Mouse (Mus musculus): ENCODE data around the gene Cyp2d11. TPM values are rescaled to one million over a fixed set of nuclear protein-coding genes. Genes with fewer than 3 reads are reported as not detected.
"Not testable (repeated sequence)": the region's sequence is repeated elsewhere in the genome, so short reads cannot be mapped to it uniquely, and the experiment has no call there.

The Cyp2d11 gene
- total RNA-seq, 2 experiments from 2014 or later, result not detected

DNA sequence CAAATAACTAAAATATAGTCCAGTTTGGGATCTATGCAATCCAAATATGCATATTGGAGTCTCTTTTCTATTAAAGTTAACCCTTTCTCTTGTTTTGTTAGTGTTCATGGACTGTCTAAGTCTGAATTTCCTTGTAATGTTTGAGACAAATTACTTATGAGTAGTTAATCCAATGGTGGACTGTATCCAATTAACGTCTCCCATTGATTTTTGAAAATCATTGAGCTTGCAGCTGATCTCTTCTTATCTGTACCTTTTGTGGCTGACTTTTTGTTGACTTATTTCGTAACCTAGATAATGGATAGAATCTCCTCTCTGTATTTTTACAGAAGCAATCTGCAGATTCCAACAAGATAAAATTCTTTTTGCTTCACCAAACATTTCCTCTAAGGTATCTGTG lies 11.4 kb downstream of the Cyp2d11 start:
- ATAC-seq (replicated peaks; ENCODE audit: poor library complexity, severe bottlenecking), result no peak

DNA sequence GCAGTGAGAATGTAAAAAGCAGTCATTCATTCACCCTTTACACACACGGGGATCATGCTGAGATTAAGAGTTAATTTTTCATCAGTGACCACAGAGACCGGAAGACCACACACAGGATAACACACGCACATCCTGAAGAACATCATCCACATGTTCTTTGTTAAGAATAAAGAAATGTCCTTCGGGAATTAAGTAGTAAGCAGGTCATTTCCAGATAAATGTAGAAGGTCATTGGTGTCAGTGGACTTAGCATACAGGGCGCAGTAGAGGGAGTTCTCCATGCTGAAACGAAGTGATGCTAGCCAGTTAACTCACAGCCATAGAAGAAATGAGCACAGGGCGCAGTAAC lies 13.1 kb downstream of the Cyp2d11 start:
- no peak for ATAC-seq (replicated peaks; ENCODE audit: poor library complexity, severe bottlenecking)

DNA sequence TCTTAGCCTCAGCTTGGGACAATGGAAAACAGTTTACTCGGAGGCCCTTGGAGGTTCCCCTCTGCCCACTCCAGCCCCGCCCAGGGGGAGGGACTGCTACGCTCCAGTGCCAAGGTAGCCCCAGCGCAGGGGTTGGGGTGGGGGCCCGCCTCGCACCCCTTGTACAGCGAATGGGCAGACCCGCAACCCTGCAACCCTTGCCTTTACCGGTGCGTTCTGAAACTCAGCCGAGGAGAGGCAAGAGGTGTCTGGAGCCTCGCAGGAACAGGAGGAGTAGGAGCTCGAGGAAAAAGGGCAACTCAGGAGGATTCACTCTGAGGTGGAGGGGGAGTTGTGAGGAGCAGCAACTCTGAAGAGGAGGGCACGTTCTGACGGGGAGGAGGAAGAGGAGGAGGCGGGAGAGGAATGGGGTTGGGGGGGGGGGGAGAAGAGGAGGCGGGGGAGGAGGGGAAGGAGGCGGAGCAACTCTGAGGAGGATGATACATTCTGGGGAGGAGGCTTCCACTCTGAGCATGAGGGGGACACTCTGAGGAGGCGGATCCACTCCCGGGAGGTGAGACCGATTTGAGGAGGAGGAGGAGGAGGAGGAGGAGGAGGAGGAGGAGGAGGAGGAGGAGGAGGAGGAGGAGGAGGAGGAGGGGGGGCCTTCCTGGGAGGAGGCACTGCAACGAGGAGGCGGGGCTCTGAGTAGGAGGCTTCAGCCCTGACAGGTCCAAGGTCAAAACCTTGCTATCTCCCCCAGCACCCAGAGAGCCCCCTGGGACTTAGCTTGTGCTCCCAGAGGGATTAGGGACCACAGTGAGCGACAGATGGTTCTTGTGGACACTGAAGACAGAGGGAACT lies 13.7 kb downstream of the Cyp2d11 start, which contains the start of gene Cyp2d22:
Gene Cyp2d22 (minus strand): TSS at position 390 of the 843 bp plus-strand sequence.
- ATAC-seq (replicated peaks; ENCODE audit: poor library complexity, severe bottlenecking), result peak; percentile 80

DNA sequence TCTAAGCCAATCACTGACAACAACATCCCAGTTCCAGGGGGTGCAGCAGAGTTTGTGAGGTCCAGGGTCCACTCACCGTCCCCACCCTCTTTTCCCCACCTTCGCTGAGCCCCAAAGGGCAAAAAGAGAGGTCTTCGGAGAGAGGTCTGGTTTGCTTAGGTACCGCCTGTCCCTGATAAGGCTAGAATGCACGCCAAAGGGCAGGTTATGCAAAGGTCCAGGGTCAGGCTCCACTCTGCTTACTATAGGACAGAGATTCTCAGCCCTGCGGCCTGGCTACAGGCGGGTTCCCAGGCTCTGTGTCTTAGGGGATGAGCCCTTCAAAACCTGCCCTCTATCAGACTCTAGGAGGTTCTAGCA lies 14.3 kb downstream of the Cyp2d11 start:
- peak; percentile 16; the same call in 1 of the 2 replicates for ATAC-seq (replicated peaks; ENCODE audit: poor library complexity, severe bottlenecking)

DNA sequence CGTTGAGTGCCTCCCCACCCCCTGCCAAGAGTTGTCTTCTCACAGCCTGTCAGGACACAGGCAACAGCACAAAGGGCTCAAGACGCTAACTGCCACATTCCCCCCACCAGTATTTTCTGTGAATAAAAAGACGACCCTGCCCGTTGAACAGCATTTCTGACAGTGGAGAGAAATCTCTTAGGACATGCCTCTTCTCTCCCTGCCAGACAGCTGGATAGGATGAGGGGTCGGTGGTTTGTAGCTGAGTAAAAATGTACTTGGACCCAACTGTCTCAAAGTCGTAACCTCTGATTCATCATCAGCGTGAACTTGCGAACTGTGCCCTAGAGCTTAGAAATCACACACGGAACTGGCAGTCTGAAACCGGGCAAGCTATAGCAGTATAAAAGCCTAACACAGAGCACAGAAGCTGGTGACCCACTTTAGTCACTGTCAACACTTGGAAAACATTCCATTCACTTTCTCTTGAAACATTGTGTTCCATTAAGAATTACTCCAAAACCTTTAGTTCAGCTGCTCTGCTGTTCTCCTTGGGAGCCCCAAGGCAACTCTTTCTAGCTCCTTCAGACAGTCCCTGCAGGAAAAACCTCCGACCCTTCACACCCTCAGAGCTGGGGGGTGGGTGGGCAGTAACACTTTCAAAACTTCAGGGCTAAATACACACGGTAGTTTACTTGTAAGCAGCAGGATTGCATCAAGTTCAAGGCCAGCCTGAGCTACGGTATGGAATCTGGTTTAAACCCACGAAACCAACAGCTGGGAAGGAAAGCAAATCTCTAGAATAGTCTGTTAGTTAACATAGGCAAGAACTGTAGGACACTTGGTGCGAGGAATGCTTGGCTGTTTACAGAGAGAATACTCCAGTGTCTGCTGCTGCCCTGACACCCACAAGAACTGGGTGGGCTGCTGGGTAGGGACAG lies 15.3 kb downstream of the Cyp2d11 start:
- no peak for ATAC-seq (replicated peaks; ENCODE audit: poor library complexity, severe bottlenecking)

DNA sequence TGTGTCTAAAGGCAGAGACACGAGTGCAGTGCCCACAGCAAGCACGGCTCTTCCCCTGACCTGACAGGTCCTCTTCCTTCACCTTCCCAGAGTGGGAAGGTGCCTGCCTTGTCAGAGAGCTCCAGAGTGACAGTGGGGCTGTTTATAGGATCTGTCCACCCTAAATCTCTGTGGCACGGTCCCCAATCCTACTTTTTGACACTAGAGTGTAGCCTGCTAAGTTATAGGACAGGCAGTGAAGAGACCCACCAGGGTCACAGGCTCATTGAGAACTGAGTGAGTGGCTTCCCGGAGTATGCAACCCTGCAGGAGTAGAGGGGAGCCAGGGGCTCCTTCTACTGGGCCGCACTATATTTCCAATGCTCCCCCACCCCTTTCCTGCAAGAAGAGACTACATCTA lies 16.1 kb downstream of the Cyp2d11 start:
- ATAC-seq (replicated peaks; ENCODE audit: poor library complexity, severe bottlenecking), result no peak

DNA sequence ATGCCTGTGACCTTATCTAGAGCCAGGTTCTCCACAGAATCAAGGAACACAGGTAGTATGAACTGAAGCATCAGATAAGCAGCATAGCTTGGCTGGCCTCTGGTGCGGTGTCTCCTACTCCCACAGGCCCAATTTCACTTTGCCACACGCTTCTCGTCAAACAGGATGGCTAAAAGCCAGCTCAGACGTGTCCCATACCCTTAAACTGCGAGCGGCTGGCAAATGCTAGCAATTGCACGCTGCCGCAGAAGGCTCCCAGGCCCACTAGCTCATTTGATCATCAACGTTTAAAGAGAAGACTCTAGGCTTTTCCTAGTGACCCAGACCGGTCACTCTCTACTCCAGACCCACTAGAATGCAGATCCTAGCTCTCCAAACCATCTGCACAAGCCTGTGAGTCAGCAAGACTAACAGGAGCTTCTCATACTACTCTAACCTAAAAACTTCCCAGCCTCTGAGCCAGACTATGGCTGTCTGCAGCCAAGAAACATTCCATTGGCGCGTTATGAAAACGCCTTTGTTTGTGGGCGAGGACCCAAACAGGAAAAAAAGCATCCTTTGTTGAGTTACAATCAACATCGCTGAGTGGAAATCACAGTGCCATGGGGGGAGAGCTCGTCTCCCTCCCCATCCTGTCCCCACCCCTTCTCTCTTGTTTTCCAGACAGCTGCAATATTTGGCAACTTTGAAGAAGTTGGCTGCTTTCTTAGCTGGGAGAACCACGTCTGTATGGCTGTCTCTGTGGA lies 17.3 kb downstream of the Cyp2d11 start:
- no peak for ATAC-seq (replicated peaks; ENCODE audit: poor library complexity, severe bottlenecking)

DNA sequence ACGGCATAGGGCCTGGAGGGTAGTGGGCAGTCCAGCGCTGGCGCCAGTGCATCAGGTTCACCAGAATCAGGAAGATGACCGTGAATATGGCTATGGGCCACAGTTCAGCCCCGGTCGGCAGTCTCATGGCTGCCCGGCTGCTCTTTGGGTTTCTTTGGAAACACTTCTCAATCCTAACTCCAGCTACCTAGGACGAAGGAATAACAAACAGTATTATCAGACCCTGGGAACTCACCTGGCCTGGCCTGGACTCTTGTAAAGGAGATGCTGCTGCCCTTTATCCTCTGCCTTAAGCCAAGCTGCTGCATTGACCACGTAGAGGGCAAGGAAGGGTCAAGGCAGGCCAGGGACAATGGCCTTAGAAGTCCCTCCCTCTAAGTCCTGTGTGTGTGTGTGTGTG lies 18.0 kb downstream of the Cyp2d11 start:
- ATAC-seq (replicated peaks; ENCODE audit: poor library complexity, severe bottlenecking), result no peak

DNA sequence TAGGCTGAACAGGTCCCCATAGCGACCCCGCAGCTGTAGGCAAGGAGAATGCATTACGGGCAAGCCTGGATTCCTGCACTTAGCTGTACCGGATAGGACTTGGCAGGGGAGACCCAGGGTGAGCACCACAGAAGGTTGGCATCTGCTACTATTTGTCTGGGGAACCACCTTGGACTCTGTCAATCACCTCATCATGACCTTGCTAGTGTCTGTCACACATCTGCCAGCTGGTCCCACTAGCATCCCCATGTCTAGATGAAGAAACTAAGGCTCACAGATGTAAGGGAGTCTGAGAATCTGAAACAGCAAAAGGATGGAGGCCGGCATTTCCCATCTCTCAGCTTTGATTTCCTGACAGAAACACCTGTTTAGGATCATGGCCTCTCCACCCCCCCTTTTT lies 19.4 kb downstream of the Cyp2d11 start:
- ATAC-seq (replicated peaks; ENCODE audit: poor library complexity, severe bottlenecking), result no peak

DNA sequence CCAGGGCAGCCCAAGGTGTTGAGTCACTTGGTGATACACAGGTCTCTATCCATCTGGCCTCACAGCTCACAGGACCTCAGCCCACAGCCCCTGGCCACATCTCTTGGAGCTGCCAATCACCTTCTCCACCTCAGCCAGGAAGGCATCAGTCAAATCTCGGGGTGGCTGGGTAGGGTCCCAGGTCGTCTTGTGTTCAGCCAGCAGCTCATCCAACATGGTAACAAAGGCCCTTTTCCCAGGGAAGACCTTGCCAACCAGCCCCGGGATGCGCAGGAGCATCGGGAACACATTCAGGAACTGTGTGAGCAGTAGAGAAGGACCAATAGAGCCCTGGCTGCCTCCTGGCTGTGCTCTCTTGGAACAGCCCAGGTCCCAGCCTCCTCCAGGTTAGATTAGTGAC lies 20.8 kb downstream of the Cyp2d11 start:
- no peak for ATAC-seq (replicated peaks; ENCODE audit: poor library complexity, severe bottlenecking)

DNA sequence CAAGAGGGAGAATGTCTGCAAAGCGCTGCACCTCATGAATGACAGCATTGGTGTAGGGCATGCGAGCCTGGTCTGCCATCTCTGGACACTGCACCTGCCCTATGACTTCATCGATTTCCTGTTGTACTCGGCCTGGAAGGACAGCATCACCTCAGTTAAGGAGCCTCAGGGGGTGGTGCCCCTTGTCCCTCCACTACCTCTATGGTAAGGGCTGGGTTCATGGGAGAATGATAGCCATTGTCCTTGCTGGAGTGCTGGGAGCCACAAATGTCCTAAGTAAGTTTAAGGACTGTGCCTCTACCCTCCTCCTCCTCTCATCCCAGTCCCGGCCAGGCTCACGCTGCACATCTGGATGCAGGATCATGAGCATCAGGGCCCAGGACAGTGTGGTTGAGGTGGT lies 21.4 kb downstream of the Cyp2d11 start:
- ATAC-seq (replicated peaks; ENCODE audit: poor library complexity, severe bottlenecking), result no peak

DNA sequence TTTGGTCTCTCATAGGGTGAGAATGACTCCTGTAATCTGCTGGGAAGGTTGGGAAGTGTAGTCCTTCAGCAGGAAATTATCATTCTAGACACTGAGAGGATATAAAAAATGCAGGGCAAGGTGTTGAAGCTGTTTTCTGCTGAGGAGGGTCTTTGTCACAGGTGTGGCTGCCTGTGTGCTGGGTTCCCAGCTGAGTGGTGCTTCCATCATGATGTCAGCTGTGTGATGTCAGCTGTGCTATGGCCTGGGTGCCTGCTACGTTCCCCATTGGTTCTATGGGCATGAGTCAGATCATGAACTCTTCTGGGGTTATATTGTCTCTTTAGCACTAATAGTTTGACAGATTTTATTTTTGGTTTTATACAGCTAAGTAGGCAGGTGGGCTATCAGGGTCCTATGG lies 25.0 kb downstream of the Cyp2d11 start:
- ATAC-seq (replicated peaks; ENCODE audit: poor library complexity, severe bottlenecking), result no peak

DNA sequence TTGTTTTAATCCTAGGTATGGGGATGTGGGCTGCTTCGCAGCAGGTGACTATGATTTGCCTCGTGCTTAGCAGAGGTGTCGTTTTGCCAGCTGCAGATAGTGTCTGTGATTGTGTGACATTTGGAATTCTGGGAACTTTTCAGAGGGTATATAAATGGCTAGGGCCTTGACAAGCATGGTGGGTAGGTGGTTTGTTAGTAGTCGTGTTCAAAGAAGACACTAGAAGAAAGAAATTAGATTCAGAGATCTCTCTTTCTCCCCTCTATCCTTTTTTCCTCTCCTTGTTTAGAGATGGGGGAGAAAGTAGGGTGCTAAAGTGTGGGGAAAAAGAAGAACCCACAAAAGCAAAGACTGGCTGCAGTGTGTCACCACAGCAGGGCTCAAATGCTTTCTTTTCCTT lies 25.7 kb downstream of the Cyp2d11 start:
- ATAC-seq (replicated peaks; ENCODE audit: poor library complexity, severe bottlenecking), result no peak

DNA sequence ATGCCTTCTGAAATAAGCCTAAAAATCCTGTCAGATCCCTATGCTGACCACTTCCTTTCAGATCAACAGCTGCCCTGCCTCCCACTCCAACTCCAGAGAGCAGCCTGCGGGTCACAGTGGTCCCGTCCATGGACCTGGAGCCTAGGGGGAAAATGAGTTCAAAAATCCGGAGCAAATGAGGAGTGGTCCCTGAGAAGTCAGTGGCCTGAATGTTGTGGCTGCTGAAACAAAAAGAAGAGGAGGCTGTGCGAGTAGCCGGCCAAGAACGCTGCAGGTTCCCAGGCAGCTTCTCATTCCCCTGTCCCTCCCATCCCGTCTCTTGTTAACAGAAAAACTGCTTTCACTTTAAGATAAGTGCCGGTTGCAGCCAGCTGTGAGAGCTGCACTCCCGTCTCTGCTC lies 29.3 kb downstream of the Cyp2d11 start:
- ATAC-seq (replicated peaks; ENCODE audit: poor library complexity, severe bottlenecking), result not testable (repeated sequence)

DNA sequence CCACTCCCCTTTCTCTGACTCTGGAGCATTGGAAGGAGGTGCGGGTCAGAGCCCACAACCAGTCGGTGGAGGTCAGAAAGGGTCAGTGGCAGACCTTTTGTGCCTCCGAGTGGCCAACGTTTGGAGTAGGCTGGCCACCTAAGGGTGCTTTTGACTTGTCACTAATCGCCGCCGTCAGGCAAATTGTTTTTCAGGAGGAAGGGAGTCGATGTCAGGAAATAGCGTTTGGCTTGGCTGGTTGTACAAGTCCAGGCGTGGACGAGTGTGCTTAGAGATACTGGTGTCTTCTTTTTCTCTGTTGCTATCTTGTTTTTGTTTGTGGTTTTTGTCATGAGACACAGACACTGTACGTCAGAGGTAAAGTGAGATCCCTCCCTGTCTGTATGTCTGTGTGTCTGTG lies 30.0 kb downstream of the Cyp2d11 start:
- not testable (repeated sequence) for ATAC-seq (replicated peaks; ENCODE audit: poor library complexity, severe bottlenecking)

DNA sequence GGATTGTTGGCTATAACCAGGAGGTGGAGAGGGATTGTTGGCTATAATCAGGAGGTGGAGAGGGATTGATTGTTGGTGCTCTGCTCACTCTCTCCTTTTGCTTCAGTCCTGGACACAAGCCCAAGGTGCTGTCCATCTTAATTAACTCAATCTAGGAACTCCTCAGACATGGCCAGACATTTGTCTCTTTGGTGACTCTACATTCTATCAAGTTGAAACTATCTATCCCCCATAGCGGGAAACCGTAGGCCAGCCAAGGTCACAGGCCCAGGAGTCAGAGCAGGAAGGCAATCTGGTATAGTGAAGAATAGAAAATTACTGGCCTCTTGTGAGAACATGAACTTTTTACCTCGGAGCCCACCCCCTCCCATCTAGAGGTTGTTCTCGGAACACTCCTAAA lies 31.6 kb downstream of the Cyp2d11 start:
- ATAC-seq (replicated peaks; ENCODE audit: poor library complexity, severe bottlenecking), result no peak

DNA sequence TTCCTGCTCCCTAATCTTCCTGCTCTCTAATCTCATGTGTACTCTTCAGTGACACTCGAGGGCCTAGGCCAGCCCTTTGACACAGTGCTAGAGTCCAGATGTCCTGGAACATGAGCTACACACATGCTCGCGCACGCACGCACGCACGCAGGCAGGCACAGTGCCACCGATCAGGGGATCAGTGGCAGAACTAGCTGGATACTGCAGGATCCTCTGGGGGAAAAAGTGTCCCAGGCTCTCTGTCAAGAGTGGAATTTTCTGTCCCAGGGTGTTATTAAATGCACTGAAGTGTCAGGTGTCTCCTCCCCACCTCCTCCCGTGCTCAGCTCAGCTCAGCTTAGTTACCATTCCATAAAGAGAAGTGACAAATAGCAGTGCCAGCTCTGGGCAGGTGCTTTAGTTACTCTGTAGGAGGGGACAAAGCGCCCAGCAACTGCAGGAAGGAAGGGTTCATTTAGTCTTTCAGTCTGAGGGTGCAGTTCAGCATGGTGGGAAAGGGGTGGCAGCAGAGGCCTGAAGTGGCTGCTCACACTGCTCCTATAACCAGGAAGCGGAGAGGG lies 32.3 kb downstream of the Cyp2d11 start:
- ATAC-seq (replicated peaks; ENCODE audit: poor library complexity, severe bottlenecking), result peak; percentile 94

DNA sequence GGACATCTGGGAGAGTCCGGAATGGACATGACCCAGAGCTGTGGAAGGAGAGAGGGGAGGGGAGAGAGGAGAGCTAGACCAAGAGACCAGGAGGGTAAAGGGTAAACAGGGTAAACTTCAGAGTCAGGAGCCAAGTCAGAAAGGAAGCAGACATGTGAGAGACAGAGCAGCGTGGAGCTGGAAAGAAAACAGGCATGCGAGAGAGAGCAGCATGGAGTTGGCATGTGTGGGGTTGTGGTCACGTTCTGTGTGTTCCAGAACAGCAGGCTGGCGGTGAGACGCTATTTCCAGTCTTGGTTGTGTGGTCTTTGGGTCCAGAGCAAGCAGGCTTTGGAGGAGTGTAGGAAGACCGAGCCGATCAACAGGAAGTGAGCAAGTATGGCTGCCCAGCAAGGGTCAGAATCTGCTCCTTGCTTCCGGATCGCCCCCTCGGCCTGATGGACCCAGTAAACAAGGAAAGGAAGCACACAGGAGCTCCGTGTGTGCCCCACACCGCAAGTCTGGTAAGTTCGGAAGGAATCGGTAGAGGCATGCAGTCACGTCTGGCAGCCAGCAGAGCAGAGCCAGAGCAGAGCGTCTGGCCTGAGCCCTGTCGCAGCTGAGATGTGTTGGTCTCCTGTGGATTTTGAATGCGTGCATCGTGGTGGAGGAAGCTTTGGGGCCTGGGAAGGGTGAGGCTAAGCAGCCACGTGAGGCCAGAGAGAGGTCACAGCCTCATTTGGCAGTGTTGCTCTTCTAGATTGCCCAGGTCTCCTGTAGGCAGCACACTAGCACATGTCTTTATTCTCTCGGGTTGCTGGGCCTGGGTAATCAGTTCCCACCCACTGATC lies 35.2 kb downstream of the Cyp2d11 start:
- ATAC-seq (replicated peaks; ENCODE audit: poor library complexity, severe bottlenecking), result no peak

DNA sequence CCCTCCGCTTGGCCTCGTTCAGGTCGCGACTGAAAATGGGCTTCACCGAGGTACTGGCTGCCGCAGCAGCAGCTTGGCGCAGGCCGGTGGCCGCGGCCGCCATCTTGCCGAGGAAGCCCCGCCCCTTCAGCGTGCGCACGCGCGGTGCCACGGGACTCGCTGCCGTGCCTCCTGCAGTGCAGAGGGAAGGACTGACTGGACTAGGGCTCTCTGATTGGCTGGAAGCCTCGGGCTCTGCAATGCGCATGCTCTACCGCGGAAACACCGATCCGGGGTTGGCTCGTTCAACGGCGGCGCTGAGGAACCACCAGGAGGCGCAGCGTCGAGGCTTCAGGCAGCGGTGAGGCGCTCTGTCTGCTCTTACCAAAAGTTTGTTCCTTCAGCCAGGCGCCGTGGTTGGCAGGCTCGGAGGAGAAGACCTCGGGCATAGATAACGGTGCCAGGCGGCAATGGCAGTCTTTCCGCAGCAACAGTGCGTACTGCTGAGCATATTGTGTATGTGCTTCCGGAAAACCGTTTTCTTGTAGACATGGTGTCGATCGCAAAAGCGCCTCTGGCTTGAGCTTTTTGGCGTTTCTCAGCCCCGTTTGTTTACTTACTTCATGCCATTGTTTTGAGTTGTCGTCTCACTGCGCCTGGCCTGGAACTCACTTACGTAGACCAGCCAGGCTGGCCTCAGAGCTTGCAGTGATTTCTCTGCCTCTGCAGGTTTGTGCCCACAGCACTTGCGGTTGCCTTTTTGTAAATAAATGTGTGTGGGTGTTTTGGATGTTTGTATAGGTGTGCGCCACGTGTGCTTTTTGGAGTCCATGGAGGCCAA lies 39.5 kb downstream of the Cyp2d11 start, which contains the start of gene Ndufa6:
Gene Ndufa6 (minus strand): TSS at position 197 of the 820 bp plus-strand sequence.
- ATAC-seq (replicated peaks; ENCODE audit: poor library complexity, severe bottlenecking), result peak; percentile 94

Measured in granulocyte monocyte progenitor cell, adult 5-6 weeks (primary cell).